Mouse (Mus musculus) leukemia stem cell, adult 10-12 weeks (primary cell): ENCODE data around the gene Ddx4. TPM values are rescaled to one million over a fixed set of nuclear protein-coding genes. Genes with fewer than 3 reads are reported as not detected.

Experiments
- polyA plus RNA-seq: library from polyadenylated mRNA; stranded (reverse); fragments of >175 nt; gene quantifications from 2 replicates; pipeline ENCODE4 v1.2.3, GENCODE M21; 2012; ENCODE audit warnings: low replicate concordance

The Ddx4 gene
- polyA plus RNA-seq, result not detected in 2 replicates

GRCm38 (mm10) chr13:112652205-112652604 lies at the start of gene Ddx4:
TSS of gene Ddx4 (minus strand) at chr13:112652475.

GRCm38 (mm10) chr13:112660574-112661381 lies 8.5 kb upstream of the Ddx4 start, which contains the start of gene Slc38a9:
TSS of gene Slc38a9 (plus strand) at chr13:112660751.

GRCm38 (mm10) chr13:112594260-112594659 lies 58.0 kb downstream of the Ddx4 start, which contains the start of gene Il31ra:
TSS of gene Il31ra (minus strand) at chr13:112594360.

Other genes starting within 250 kb of the Ddx4 start
- gene Il6st, start 188.4 kb downstream of the Ddx4 start, polyA plus RNA-seq, result 0.72 and 1.8 TPM in 2 replicates
- not detected in 2 replicates for gene Il31ra, start 58.1 kb downstream of the Ddx4 start, polyA plus RNA-seq
- gene Slc38a9, start 8.3 kb upstream of the Ddx4 start, polyA plus RNA-seq, result 2.5 and 4.1 TPM in 2 replicates
- 36.3 and 39.7 TPM in 2 replicates for gene Plpp1, start 148.3 kb upstream of the Ddx4 start, polyA plus RNA-seq